Mouse (Mus musculus): ENCODE measurements around the gene Mvb12b.
"Not testable (repeated sequence)": the region's sequence is repeated elsewhere in the genome, so short reads cannot be mapped to it uniquely, and the experiment has no call there.

The Mvb12b gene

GRCm38 (mm10) chr2:33887328-33888099 is at the start of gene Mvb12b:
TSS of gene Mvb12b (minus strand) at chr2:33887946.
- peak; percentile 42 to 58 for DNase-seq (ENCODE audit: low spot score in 2 of 2)

GRCm38 (mm10) chr2:33935756-33936155 is 48.0 kb upstream of the Mvb12b start:
- DNase-seq (ENCODE audit: low spot score in 2 of 2), result peak; percentile 55 to 61

GRCm38 (mm10) chr2:33933606-33934510 is 46.1 kb upstream of the Mvb12b start:
- DNase-seq (ENCODE audit: low spot score in 2 of 2), result no peak

GRCm38 (mm10) chr2:33931161-33931560 is 43.4 kb upstream of the Mvb12b start:
- DNase-seq (ENCODE audit: low spot score in 2 of 2), result no peak

- DNase-seq (ENCODE audit: low spot score in 2 of 2), result no peak
Measured at GRCm38 (mm10) chr2:33925288-33925687, 37.5 kb upstream of the Mvb12b start.

- DNase-seq (ENCODE audit: low spot score in 2 of 2), result no peak
Measured at GRCm38 (mm10) chr2:33923482-33923881, 35.7 kb upstream of the Mvb12b start.

GRCm38 (mm10) chr2:33922466-33922865 is 34.7 kb upstream of the Mvb12b start:
- no peak for DNase-seq (ENCODE audit: low spot score in 2 of 2)

- no peak for DNase-seq (ENCODE audit: low spot score in 2 of 2)
Measured at GRCm38 (mm10) chr2:33919934-33920615, 32.3 kb upstream of the Mvb12b start.

GRCm38 (mm10) chr2:33918824-33919223 is 31.1 kb upstream of the Mvb12b start:
- DNase-seq (ENCODE audit: low spot score in 2 of 2), result no peak

GRCm38 (mm10) chr2:33918318-33918717 is 30.6 kb upstream of the Mvb12b start:
- no peak for DNase-seq (ENCODE audit: low spot score in 2 of 2)

GRCm38 (mm10) chr2:33916603-33917002 is 28.9 kb upstream of the Mvb12b start:
- DNase-seq (ENCODE audit: low spot score in 2 of 2), result peak in 1 of 2 experiments; percentile 10

- DNase-seq (ENCODE audit: low spot score in 2 of 2), result no peak
Measured at GRCm38 (mm10) chr2:33914998-33915397, 27.3 kb upstream of the Mvb12b start.

GRCm38 (mm10) chr2:33914334-33914733 is 26.6 kb upstream of the Mvb12b start:
- DNase-seq (ENCODE audit: low spot score in 2 of 2), result no peak

- not testable (repeated sequence) for DNase-seq (ENCODE audit: low spot score in 2 of 2)
Measured at GRCm38 (mm10) chr2:33913598-33913997, 25.9 kb upstream of the Mvb12b start.

- DNase-seq (ENCODE audit: low spot score in 2 of 2), result no peak
Measured at GRCm38 (mm10) chr2:33912741-33913140, 25.0 kb upstream of the Mvb12b start.

GRCm38 (mm10) chr2:33908374-33908773 is 20.6 kb upstream of the Mvb12b start:
- DNase-seq (ENCODE audit: low spot score in 2 of 2), result peak; percentile 10

GRCm38 (mm10) chr2:33907174-33907573 is 19.4 kb upstream of the Mvb12b start:
- DNase-seq (ENCODE audit: low spot score in 2 of 2), result no peak

GRCm38 (mm10) chr2:33895829-33896228 is 8.1 kb upstream of the Mvb12b start:
- no peak for DNase-seq (ENCODE audit: low spot score in 2 of 2)

- no peak for DNase-seq (ENCODE audit: low spot score in 2 of 2)
Measured at GRCm38 (mm10) chr2:33893151-33893550, 5.4 kb upstream of the Mvb12b start.

GRCm38 (mm10) chr2:33892354-33892753 is 4.6 kb upstream of the Mvb12b start:
- no peak for DNase-seq (ENCODE audit: low spot score in 2 of 2)

GRCm38 (mm10) chr2:33888100-33888385 is 297 bp upstream of the Mvb12b start:
- no peak for DNase-seq (ENCODE audit: low spot score in 2 of 2)

Data from right cerebral cortex, adult 2 months (tissue).